Mouse (Mus musculus) liver, postnatal 0 days (tissue): ENCODE data around the gene Clmp.

Experiments
- CTCF ChIP-seq: sonication (generic); IDR thresholded peaks from 2 replicates; pipeline ENCODE4 v1.5.1; 2016; ENCODE audit warnings: antibody characterized with exemption, low read depth
- EP300 ChIP-seq: IDR thresholded peaks from 2 replicates; pipeline ENCODE4 v1.6.1; 2016; ENCODE audit warnings: antibody characterized with exemption, low read depth, mild to moderate bottlenecking

DNA sequence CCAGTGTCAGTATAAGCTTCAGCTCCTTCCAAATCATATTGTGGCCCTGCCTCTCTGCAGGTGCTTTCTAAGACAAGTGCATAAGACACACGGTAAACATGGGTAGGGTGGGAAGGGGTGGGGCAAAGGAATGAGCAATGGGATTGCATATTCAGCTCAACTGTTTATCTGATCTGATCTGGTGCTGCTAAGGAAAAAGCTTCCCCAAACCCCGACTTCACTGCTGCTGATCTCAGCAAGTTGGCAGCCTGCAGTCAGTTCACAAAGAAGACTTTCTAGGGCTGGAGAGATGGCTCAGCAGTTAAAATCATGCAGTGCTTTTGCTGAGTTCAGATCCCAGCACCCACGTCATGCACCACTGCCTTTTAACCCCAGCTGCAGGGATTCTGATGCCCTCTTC, 24.2 kb downstream of the Clmp start:
- no peak for TF ChIP-seq CTCF
- TF ChIP-seq EP300 = no peak
